Mouse (Mus musculus): Measurements from ENCODE around the gene Adgrf1.
"Not testable (repeated sequence)": the region's sequence is repeated elsewhere in the genome, so short reads cannot be mapped to it uniquely, and the experiment has no call there.

The Adgrf1 gene

GRCm38 (mm10) chr17:43265178-43265837 is 4.8 kb upstream of the Adgrf1 start:
- in situ Hi-C loops (cut with MboI, MseI): loop anchor here in 1 of 2 experiments (5.0 kb wide), 1 partner anchor 192 kb away; no protein-coding TSS in a partner anchor

GRCm38 (mm10) chr17:43265944-43266343 is 4.2 kb upstream of the Adgrf1 start:
- in situ Hi-C loops (cut with MboI, MseI): loop anchor here in 1 of 2 experiments (5.0 kb wide), 1 partner anchor 191 kb away; no protein-coding TSS in a partner anchor

- in situ Hi-C loops (cut with MboI, MseI): loop anchor here in 1 of 2 experiments (5.0 kb wide), 1 partner anchor 191 kb away; no protein-coding TSS in a partner anchor
Measured at GRCm38 (mm10) chr17:43266636-43267035, 3.5 kb upstream of the Adgrf1 start.

GRCm38 (mm10) chr17:43267046-43267749 is 2.9 kb upstream of the Adgrf1 start:
- in situ Hi-C loops (cut with MboI, MseI): loop anchor here in 1 of 2 experiments (5.0 kb wide), 1 partner anchor 190 kb away; no protein-coding TSS in a partner anchor

- in situ Hi-C loops (cut with MboI, MseI): no loop called here
Measured at GRCm38 (mm10) chr17:43276220-43276619, 6.1 kb downstream of the Adgrf1 start.

GRCm38 (mm10) chr17:43277223-43277622 is 7.1 kb downstream of the Adgrf1 start:
- in situ Hi-C loops (cut with MboI, MseI): no loop called here

- in situ Hi-C loops (cut with MboI, MseI): no loop called here
Measured at GRCm38 (mm10) chr17:43279671-43280070, 9.5 kb downstream of the Adgrf1 start.

GRCm38 (mm10) chr17:43282353-43282752 is 12.2 kb downstream of the Adgrf1 start:
- in situ Hi-C loops (cut with MboI, MseI): no loop called here

- in situ Hi-C loops (cut with MboI, MseI): no loop called here
Measured at GRCm38 (mm10) chr17:43282828-43283227, 12.7 kb downstream of the Adgrf1 start.

GRCm38 (mm10) chr17:43299515-43299914 is 29.4 kb downstream of the Adgrf1 start:
- in situ Hi-C loops (cut with MboI, MseI): no loop called here

GRCm38 (mm10) chr17:43325986-43326671 is 56.0 kb downstream of the Adgrf1 start:
- in situ Hi-C loops (cut with MboI, MseI): no loop called here

GRCm38 (mm10) chr17:43326726-43327700 is 56.9 kb downstream of the Adgrf1 start:
- in situ Hi-C loops (cut with MboI, MseI): no loop called here

- in situ Hi-C loops (cut with MboI, MseI): no loop called here
Measured at GRCm38 (mm10) chr17:43327810-43328209, 57.7 kb downstream of the Adgrf1 start.

GRCm38 (mm10) chr17:43329216-43329615 is 59.1 kb downstream of the Adgrf1 start:
- in situ Hi-C loops (cut with MboI, MseI): no loop called here

- in situ Hi-C loops (cut with MboI, MseI): no loop called here
Measured at GRCm38 (mm10) chr17:43329761-43330183, 59.6 kb downstream of the Adgrf1 start.

- in situ Hi-C loops (cut with MboI, MseI): no loop called here
Measured at GRCm38 (mm10) chr17:43332686-43333085, 62.6 kb downstream of the Adgrf1 start.

GRCm38 (mm10) chr17:43334074-43334473 is 63.9 kb downstream of the Adgrf1 start:
- in situ Hi-C loops (cut with MboI, MseI): no loop called here

- in situ Hi-C loops (cut with MboI, MseI): no loop called here
Measured at GRCm38 (mm10) chr17:43337643-43338042, 67.5 kb downstream of the Adgrf1 start.

GRCm38 (mm10) chr17:43338279-43338678 is 68.2 kb downstream of the Adgrf1 start:
- in situ Hi-C loops (cut with MboI, MseI): no loop called here

- in situ Hi-C loops (cut with MboI, MseI): not testable (repeated sequence)
Measured at GRCm38 (mm10) chr17:43346499-43346898, 76.4 kb downstream of the Adgrf1 start.

All from T-helper 17 cell (primary cell).